Mouse (Mus musculus): ENCODE data around the gene Hagh. TPM values are rescaled to one million over a fixed set of nuclear protein-coding genes. Genes with fewer than 3 reads are reported as not detected.

Hagh gene
- total RNA-seq, 2 experiments from 2014 or later = 133 to 141 TPM

- intact Hi-C loops (cut with DNase I) = loop anchor here (5.0 kb wide), 1 partner anchor 135 kb away; no protein-coding TSS in a partner anchor
- no peak for DNase-seq (ENCODE audit: low spot score in 2 of 2)
Observed at GRCm38 (mm10) chr17:24881738-24882440, 41.9 kb downstream of the Hagh start.

GRCm38 (mm10) chr17:24884391-24884790 lies 44.4 kb downstream of the Hagh start:
- no peak for DNase-seq (ENCODE audit: low spot score in 2 of 2)
- intact Hi-C loops (cut with DNase I) = loop anchor here (5.0 kb wide), 1 partner anchor 137 kb away; no protein-coding TSS in a partner anchor

DNA sequence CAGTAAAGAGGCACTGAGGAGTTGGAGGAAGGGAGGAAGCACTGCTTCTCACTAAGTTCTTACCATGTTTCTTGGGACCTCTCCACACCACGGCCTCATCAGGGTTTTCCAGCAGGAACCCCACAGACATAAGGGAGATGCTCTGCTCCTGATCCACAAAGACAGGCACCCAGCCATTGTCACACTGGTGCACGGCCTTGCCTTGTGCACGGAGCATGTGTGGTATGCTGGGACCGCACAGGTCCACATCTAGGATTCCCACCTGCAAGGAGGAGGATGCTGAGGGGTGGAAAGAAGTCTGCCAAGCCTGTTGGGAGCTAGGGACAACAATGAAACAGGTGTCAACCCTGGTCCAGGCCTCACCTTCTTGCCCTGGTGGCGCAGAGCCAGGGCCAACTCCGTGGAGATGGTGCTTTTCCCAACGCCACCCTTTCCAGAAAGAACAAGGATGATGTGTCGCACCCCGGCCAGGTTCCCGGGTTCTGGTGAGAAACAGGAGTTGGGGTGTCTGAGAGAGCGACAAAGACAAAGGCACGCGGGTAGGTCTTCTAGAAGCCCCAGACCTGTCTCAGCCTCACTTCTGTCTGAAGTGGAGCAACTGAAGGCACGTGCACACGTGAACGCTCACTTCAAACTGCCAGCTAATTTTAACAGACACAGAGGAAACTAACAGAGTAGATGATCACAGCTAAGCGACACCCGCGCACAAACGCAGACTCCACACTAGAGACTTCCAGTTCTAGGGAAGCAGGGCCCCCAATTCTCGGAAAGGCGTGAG lies 45.6 kb downstream of the Hagh start:
- DNase-seq (ENCODE audit: low spot score in 2 of 2) = no peak
- intact Hi-C loops (cut with DNase I) = no loop called here

- intact Hi-C loops (cut with DNase I) = no loop called here
Observed at GRCm38 (mm10) chr17:24886134-24886931, 46.4 kb downstream of the Hagh start, which contains the start of the genes Nubp2 and Spsb3. Nubp2 (minus strand) TSS chr17:24886349. Spsb3 (plus strand) TSS chr17:24886643.

DNA sequence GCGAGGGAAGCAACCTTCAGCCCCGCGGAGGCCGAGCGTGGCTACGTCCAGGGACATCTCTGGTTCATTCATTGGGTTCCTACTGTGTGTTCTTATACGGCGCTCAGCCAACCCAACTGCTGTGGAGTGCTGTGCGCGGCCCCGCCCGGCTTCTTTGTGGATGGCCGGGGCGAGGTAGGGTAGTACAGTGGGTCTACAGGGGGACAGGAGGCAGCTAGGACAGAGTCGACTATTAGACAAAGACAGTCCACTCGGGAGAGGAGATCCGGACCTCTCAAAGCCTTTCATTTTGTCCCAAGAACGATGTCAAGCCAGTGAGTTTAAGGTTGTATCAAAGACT lies 47.0 kb downstream of the Hagh start:
- intact Hi-C loops (cut with DNase I) = no loop called here
- DNase-seq (ENCODE audit: low spot score in 2 of 2) = no peak

More at GRCm38 (mm10) chr17:24886134-24886931, 46.4 kb downstream of the Hagh start, which contains the start of the genes Nubp2 and Spsb3:
- DNase-seq (ENCODE audit: low spot score in 2 of 2) = peak; percentile 97 to 100

GRCm38 (mm10) chr17:24887291-24888080 lies 47.5 kb downstream of the Hagh start:
- intact Hi-C loops (cut with DNase I) = no loop called here
- no peak for DNase-seq (ENCODE audit: low spot score in 2 of 2)

DNA sequence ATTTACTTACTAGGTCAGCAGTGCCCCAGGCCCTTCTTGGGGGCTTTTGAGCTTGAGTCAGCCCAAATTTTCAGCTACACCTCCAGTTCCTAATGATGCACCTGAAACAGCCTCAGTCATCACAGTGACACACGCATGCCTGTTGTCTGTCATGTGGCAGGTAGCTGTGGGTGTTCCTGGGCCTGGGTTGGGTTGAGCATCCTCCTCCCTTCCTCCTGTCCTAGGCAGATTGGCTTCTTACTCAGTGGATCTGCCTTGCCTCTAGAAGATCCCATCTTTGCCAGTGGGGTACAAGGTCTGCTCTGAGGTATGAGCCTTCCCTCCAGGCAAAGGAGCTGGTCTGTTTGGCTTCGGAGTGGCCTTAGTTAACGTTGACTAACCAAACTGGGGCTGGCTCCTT lies 48.9 kb downstream of the Hagh start:
- no peak for DNase-seq (ENCODE audit: low spot score in 2 of 2)
- intact Hi-C loops (cut with DNase I) = no loop called here

- intact Hi-C loops (cut with DNase I) = no loop called here
- DNase-seq (ENCODE audit: low spot score in 2 of 2) = no peak
Observed at GRCm38 (mm10) chr17:24890151-24891092, 50.5 kb downstream of the Hagh start.

GRCm38 (mm10) chr17:24891321-24891720 lies 51.4 kb downstream of the Hagh start:
- intact Hi-C loops (cut with DNase I) = no loop called here

GRCm38 (mm10) chr17:24892785-24893184 lies 52.8 kb downstream of the Hagh start:
- intact Hi-C loops (cut with DNase I) = no loop called here

More at GRCm38 (mm10) chr17:24891321-24891720, 51.4 kb downstream of the Hagh start:
- DNase-seq (ENCODE audit: low spot score in 2 of 2) = no peak

DNA sequence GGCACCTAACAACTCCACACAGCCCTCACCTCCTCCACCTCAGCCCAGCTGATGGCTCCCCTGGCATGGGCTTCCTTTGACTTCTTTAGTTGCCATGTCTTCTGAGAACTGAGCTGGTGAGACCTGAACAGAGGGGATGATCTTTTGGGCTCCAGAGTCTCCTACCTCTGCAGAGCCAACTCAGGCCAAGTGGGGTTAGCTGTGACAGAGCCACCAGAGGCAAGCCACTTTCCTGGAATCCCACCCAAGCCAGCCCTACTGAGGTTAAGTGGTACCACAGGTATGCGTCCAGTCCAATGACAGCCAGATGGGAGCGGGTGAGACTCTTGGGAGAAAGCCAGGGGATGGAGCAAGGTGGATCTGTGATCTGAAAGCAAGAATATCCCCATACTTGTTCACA lies 53.3 kb downstream of the Hagh start:
- DNase-seq (ENCODE audit: low spot score in 2 of 2) = no peak
- intact Hi-C loops (cut with DNase I) = no loop called here

More at GRCm38 (mm10) chr17:24892785-24893184, 52.8 kb downstream of the Hagh start:
- DNase-seq (ENCODE audit: low spot score in 2 of 2) = no peak

- intact Hi-C loops (cut with DNase I) = no loop called here
- no peak for DNase-seq (ENCODE audit: low spot score in 2 of 2)
Observed at GRCm38 (mm10) chr17:24894061-24894994, 54.4 kb downstream of the Hagh start.

DNA sequence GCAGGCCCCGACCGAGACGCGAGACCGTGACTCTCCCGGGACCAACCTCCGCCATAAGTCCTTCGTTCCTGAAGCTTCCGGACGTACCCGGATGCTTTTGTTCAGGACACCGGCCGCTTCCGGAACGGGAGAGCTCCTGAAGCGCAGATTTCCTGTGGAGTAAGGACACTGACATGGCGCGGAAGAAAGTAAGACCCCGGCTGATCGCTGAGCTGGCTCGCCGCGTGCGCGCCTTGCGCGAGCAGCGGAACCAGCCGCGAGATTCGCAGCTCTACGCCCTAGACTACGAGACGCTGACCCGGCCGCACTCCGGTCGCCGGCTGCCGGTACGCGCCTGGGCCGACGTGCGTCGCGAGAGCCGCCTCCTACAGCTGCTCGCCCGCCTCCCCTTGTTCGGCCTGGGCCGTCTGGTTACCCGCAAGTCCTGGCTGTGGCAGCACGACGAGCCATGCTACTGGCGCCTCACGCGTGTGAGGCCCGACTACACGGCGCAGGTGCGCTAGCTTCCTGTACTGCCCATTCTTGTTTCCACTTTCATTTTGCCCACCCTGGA lies 55.1 kb downstream of the Hagh start, which contains the start of the genes Eme2 and Mrps34:
TSS of gene Eme2 (minus strand) at position 93 of the 553 bp plus-strand sequence.
TSS of gene Mrps34 (plus strand) at position 122 of the 553 bp plus-strand sequence.
- intact Hi-C loops (cut with DNase I) = no loop called here
- peak; percentile 88 to 92 for DNase-seq (ENCODE audit: low spot score in 2 of 2)

DNA sequence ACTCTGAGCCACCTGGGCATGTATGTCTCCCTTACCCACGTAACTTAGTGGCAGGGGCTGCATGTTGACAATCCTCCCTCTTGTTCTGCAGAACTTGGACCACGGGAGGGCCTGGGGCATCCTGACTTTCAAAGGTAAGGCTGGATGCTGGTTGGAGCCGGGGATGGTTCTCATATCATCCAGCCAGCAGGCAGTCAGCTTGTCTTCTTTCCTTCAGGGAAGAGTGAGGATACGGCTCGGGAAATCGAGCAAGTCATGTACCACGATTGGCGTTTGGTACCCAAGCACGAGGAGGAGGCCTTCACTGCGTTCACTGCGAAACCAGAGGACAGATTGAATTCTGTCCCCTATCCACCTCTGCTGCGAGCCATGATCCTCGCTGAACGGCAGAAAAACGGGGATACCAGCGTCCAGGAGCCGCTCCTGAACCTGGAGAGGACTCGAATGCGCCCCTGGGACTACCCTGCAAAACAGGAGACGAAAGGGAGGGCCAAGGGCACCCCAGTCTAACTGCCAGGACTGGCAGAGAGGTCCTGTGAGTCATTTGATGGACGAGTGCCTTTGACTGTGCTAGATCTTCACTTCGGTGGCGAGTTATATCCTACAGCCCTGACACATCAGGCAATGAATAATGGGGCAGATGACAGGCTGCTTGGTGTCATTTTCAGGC lies 55.8 kb downstream of the Hagh start:
- intact Hi-C loops (cut with DNase I) = no loop called here

DNA sequence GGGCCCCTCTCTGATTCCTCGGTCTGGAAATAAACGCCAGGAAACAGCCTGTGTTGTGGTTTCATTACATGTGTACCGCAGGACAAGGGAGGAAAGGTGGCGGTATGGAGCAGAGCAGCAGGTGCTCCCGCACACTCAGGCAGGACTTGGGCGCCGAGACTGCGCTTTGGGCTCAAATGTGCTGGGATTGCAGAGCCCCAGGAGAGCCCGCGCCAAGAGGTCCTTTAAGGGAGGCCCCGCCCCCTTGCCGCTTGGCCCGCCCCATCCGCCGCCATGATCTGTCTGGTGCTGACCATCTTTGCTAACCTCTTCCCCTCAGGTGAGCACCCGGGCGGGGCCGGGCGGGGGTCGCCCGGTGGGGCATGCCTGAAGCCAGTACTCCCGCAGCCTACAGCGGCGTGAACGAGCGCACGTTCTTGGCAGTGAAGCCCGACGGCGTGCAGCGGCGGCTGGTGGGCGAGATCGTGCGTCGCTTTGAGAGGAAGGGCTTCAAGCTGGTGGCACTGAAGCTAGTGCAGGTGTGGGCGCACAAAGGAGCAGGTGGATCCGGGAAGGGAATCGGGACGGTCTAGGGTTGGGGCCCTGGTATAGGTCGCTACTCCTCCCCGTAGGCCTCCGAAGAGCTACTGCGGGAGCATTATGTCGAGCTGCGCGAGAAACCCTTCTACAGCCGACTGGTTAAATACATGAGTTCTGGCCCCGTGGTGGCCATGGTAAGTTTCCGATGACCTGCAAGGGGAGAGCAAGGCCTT lies 56.5 kb downstream of the Hagh start, which contains the start of gene Nme3:
TSS of gene Nme3 (plus strand) at position 260 of the 752 bp plus-strand sequence.
- DNase-seq (ENCODE audit: low spot score in 2 of 2) = peak; percentile 80 to 81
- intact Hi-C loops (cut with DNase I) = no loop called here

More for the DNA sequence above, 55.8 kb downstream of the Hagh start:
- DNase-seq (ENCODE audit: low spot score in 2 of 2) = no peak

Data from left cerebral cortex, postnatal 25 days (tissue).